Mouse (Mus musculus) left cerebral cortex, postnatal 14 days (tissue): ENCODE measurements around the gene Wdr90. TPM values are rescaled to one million over a fixed set of nuclear protein-coding genes. Genes with fewer than 3 reads are reported as not detected.
"Not testable (repeated sequence)": the region's sequence is repeated elsewhere in the genome, so short reads cannot be mapped to it uniquely, and the experiment has no call there.

Experiments
- DNase-seq, 2 experiments: peaks; one replicate each; pipeline ENCODE4 v3.0.0; 2021 to 2022; ENCODE audit warnings: low spot score in 2 of 2, mixed read lengths in 1 of 2
- intact Hi-C: fragments of 180-260 bp; cut with DNase I; formaldehyde crosslinking; loops from one replicate; pipeline ENCODE4 v1.15.1; 2025
- total RNA-seq, 2 experiments: library from RNA; stranded (reverse); gene quantifications; 2 replicates each; pipeline ENCODE4 v1.2.3; 2021

The Wdr90 gene
- total RNA-seq, 2 experiments from 2014 or later: 34.2 to 37.9 TPM

- intact Hi-C loops: loop anchor here (5.0 kb wide), 1 partner anchor 44 kb away; no protein-coding TSS in a partner anchor
- no peak for DNase-seq
Measured at GRCm38 (mm10) chr17:25878611-25879180, 17.4 kb upstream of the Wdr90 start.

GRCm38 (mm10) chr17:25877741-25878610 is 16.7 kb upstream of the Wdr90 start:
- peak in 1 of 2 experiments; percentile 31 for DNase-seq
- intact Hi-C loops: loop anchor here (5.0 kb wide), 1 partner anchor 44 kb away; no protein-coding TSS in a partner anchor

DNA sequence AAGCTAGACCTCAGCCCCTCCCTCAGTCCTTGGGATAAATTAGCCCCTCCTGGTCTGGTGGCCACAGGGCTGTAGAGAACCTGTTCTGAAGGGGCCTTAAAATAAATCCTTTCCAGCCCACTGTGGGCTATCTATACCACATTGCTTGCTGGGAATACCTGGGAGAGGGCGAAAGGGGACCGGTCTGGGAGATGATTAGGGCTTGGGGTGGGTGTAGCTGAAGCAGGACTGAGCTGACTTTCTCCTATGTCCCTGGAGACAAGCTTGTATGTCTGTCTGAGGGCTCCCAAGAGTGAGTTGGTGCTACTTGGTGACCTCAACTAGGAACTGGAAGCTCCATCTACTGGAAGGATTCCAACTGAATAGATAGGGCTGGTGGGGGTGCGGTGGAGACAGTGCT is 15.7 kb upstream of the Wdr90 start:
- DNase-seq: no peak
- intact Hi-C loops: loop anchor here (5.0 kb wide), 1 partner anchor 45 kb away; no protein-coding TSS in a partner anchor

DNA sequence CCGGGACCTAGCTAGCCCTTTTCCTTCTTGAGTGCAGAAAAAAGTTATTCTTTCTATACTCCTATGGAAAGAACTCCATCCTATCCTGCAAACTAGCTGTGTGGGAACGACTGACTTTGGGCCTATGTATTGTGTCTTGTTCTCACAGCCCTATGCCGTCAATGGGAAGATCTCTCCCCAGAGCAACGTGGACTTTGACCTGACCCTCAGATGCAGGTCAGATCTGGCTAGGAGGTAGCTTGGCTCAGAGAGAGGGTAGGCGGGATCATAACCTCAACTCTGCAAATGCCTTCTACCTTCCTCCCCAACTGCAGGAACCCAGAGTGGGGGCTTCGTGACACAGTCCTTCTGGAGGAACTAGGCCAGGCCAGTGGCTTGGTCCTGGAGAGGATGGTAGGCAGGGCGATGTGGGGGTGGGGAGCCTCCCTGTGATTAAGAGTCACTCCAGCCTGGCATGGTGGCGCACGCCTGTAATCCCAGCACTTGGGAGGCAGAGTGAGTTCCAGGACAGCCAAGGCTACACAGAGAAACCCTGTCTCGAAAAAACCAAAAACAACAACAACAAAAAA is 15.1 kb upstream of the Wdr90 start:
- intact Hi-C loops: loop anchor here (5.0 kb wide), 1 partner anchor 46 kb away; no protein-coding TSS in a partner anchor
- no peak for DNase-seq

DNA sequence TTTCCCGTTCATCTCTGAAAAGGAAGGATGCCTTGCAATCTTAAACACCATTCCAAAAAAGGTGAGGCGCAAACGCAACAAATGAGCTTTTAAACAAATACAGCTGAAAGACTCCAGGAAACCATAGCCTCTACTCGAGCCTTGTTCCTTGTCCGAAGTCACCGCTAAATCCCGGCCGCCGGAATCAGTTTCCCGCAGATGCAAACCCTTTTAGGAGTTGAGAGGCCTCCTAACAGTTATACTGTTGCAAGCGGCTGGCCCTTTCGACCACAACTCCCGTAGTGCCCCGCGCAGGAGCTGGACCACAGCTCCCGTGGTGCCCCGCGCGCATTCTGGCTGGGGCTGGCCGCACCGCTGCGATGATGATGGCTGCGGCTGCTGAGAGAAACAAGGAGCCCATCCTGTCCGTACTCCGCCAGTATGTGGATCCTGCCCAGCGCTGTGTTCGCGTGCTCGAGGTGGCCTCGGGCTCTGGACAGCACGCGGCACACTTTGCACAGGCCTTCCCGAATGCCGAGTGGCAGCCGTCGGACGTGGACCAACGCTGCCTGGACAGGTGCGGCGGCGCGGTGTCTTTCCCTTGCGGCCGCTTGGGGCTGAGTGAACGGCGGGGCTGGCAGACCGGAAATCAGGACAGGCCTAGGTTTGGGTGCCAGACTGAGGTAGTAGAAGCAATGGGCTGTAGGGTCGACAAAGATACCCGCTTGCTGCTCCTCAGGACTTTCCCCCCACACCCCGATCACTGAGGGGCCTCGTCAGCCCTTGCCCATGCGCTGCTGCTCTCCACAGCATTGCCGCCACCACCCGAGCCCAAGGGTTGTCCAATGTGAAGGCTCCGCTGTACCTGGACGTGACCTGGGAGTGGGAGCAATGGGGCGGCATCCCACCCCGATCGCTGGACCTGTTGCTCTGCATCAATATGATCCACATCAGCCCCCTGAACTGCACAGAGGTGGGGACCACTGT is 14.2 kb upstream of the Wdr90 start:
- DNase-seq: peak; percentile 87 to 91
- intact Hi-C loops: loop anchor here (1.0 to 5.0 kb wide), 2 partner anchors 42 to 47 kb away; partner anchors contain the start of gene Stub1

GRCm38 (mm10) chr17:25874721-25875170 is 13.4 kb upstream of the Wdr90 start, which contains the start of gene Mettl26:
Gene Mettl26 (plus strand): TSS chr17:25875074.
- peak; percentile 96 to 100 for DNase-seq
- intact Hi-C loops: loop anchor here (1.0 to 5.0 kb wide), 2 partner anchors 41 to 48 kb away; partner anchors contain the start of gene Stub1

- intact Hi-C loops: no loop called here
Measured at GRCm38 (mm10) chr17:25874148-25874720, 12.9 kb upstream of the Wdr90 start.

GRCm38 (mm10) chr17:25873405-25874147 is 12.3 kb upstream of the Wdr90 start:
- no peak for DNase-seq
- intact Hi-C loops: no loop called here

More at GRCm38 (mm10) chr17:25874148-25874720, 12.9 kb upstream of the Wdr90 start:
- no peak for DNase-seq

DNA sequence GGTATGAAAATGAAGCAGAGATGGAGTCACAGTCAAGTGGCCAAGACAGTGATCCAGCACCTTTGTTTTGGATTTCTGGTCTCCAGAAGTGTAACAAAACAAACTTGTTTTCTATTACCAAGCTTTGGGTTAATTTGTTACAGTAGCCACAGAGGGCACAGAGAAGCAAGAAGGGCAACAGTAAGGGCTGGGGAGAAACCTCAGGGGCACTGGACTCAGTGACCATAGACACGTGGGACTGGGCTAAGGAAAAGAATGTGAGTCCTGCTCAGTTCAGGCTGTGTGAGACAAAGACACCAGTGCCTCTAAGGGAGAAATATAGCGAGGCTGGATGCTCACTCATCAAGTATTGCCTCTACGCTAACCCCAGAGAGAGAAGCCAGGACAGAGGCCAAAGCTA is 11.4 kb upstream of the Wdr90 start:
- intact Hi-C loops: no loop called here
- DNase-seq: no peak

GRCm38 (mm10) chr17:25871566-25871965 is 10.3 kb upstream of the Wdr90 start:
- intact Hi-C loops, DNase-seq: not testable (repeated sequence)

- DNase-seq: no peak
- intact Hi-C loops: no loop called here
Measured at GRCm38 (mm10) chr17:25869954-25870353, 8.7 kb upstream of the Wdr90 start.

- DNase-seq: no peak
- intact Hi-C loops: no loop called here
Measured at GRCm38 (mm10) chr17:25869498-25869897, 8.2 kb upstream of the Wdr90 start.

GRCm38 (mm10) chr17:25868601-25869191 is 7.4 kb upstream of the Wdr90 start, which contains the start of gene Mcrip2:
Gene Mcrip2 (minus strand): TSS chr17:25868764.
- peak; percentile 76 to 80 for DNase-seq
- intact Hi-C loops: no loop called here

- intact Hi-C loops: no loop called here
- no peak for DNase-seq
Measured at GRCm38 (mm10) chr17:25867836-25868600, 6.7 kb upstream of the Wdr90 start.

GRCm38 (mm10) chr17:25867509-25867835 is 6.2 kb upstream of the Wdr90 start:
- intact Hi-C loops: no loop called here
- no peak for DNase-seq

- DNase-seq: no peak
- intact Hi-C loops: no loop called here
Measured at GRCm38 (mm10) chr17:25866172-25866571, 4.9 kb upstream of the Wdr90 start.

DNA sequence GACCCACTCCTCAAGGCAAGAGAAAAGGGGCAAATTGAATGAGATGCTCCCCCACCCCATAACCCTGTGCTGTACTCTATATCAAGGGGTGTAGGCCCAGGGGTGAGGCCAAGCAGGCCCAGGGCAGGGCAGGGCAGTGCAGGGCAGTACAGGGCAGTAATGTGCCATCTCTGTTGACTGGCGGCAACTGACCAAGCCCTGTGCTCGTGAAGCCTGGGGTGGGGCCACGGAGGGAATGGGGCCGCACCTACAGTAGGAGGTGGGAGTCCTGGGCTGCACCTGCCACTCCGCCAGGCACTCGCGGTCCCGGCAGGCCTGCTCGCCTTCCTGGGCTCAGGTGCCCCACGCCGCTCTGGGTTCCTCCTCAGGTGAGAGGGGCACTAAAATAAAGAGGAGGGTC is 4.0 kb upstream of the Wdr90 start:
- no peak for DNase-seq
- intact Hi-C loops: no loop called here
